Mouse (Mus musculus): Measurements from ENCODE around the gene Gm49378. TPM values are rescaled to one million over a fixed set of nuclear protein-coding genes. Genes with fewer than 3 reads are reported as not detected.
A peak's percentile ranks its signal among the peaks of the same experiment; 100 is the strongest.

Gm49378 gene
- polyA plus RNA-seq, 1 experiment from 2014 or later = 3.9 TPM

- Histone ChIP-seq H3K9ac (replicated peaks; ENCODE audit: low read depth, low read length) (no peak overlapping the region), H3K9me3 (ENCODE audit: control insufficient read depth, low read depth, low read length) (no peaks in the 10 kb centered on the region), H3K36me3 (ENCODE audit: control insufficient read depth, insufficient read depth, low read length) (no peaks in the 10 kb centered on the region), H3K4me1 (ENCODE audit: control insufficient read depth, insufficient read depth, low read length) (no peaks in the 10 kb centered on the region), H3K4me3 (ENCODE audit: low read depth, low read length) (no peak overlapping the region), H3K4me2 (replicated peaks; ENCODE audit: low read depth, low read length) (no peak overlapping the region), H3K27ac (ENCODE audit: low read length) (no peak overlapping the region), H3K27me3 (ENCODE audit: control insufficient read depth, insufficient read depth, low read length) (no peaks in the 10 kb centered on the region)
- no peak for ATAC-seq (ENCODE audit: insufficient number of reproducible peaks, insufficient read depth, low FRiP score, low read depth)
- 79% methylated on average over 2 of the region's 2 CpGs for WGBS
These were observed 20.9 kb downstream of the Gm49378 start for GRCm38 (mm10) chr14:55616844-55617243.

GRCm38 (mm10) chr14:55615876-55616275, 21.8 kb downstream of the Gm49378 start:
- WGBS = 48% methylated on average over 2 of the region's 2 CpGs

GRCm38 (mm10) chr14:55614565-55615178, 23.0 kb downstream of the Gm49378 start:
- H3K4me3 ChIP-seq (ENCODE audit: low read depth, low read length) = no peak overlapping the region
- no peaks in the 10 kb centered on the region for H3K27me3 ChIP-seq (ENCODE audit: control insufficient read depth, insufficient read depth, low read length)
- H3K27ac ChIP-seq (ENCODE audit: low read length) = no peak overlapping the region
- no peak for ATAC-seq (ENCODE audit: insufficient number of reproducible peaks, insufficient read depth, low FRiP score, low read depth)
- no peaks in the 10 kb centered on the region for H3K36me3 ChIP-seq (ENCODE audit: control insufficient read depth, insufficient read depth, low read length)
- 79% methylated on average over 7 of the region's 7 CpGs for WGBS
- no peaks in the 10 kb centered on the region for H3K9me3 ChIP-seq (ENCODE audit: control insufficient read depth, low read depth, low read length)
- H3K4me1 ChIP-seq (ENCODE audit: control insufficient read depth, insufficient read depth, low read length) = no peaks in the 10 kb centered on the region
- H3K9ac ChIP-seq (replicated peaks; ENCODE audit: low read depth, low read length) = no peak overlapping the region
- no peak overlapping the region for H3K4me2 ChIP-seq (replicated peaks; ENCODE audit: low read depth, low read length)

More at GRCm38 (mm10) chr14:55615876-55616275, 21.8 kb downstream of the Gm49378 start:
- ATAC-seq (ENCODE audit: insufficient number of reproducible peaks, insufficient read depth, low FRiP score, low read depth) = no peak
- no peak overlapping the region for H3K27ac ChIP-seq (ENCODE audit: low read length)
- no peak overlapping the region for H3K4me2 ChIP-seq (replicated peaks; ENCODE audit: low read depth, low read length)
- no peaks in the 10 kb centered on the region for H3K27me3 ChIP-seq (ENCODE audit: control insufficient read depth, insufficient read depth, low read length)
- no peaks in the 10 kb centered on the region for H3K36me3 ChIP-seq (ENCODE audit: control insufficient read depth, insufficient read depth, low read length)
- H3K4me3 ChIP-seq (ENCODE audit: low read depth, low read length) = no peak overlapping the region
- H3K9ac ChIP-seq (replicated peaks; ENCODE audit: low read depth, low read length) = no peak overlapping the region
- no peaks in the 10 kb centered on the region for H3K4me1 ChIP-seq (ENCODE audit: control insufficient read depth, insufficient read depth, low read length)
- H3K9me3 ChIP-seq (ENCODE audit: control insufficient read depth, low read depth, low read length) = no peaks in the 10 kb centered on the region

- H3K4me2 ChIP-seq (replicated peaks; ENCODE audit: low read depth, low read length) = no peak overlapping the region
- no peak overlapping the region for H3K27ac ChIP-seq (ENCODE audit: low read length)
- no peaks in the 10 kb centered on the region for H3K4me1 ChIP-seq (ENCODE audit: control insufficient read depth, insufficient read depth, low read length)
- no peak overlapping the region for H3K4me3 ChIP-seq (ENCODE audit: low read depth, low read length)
- peaks cover 1% of the 10 kb centered on the region; the same call in 1 of the 2 replicates for H3K36me3 ChIP-seq (ENCODE audit: control insufficient read depth, insufficient read depth, low read length)
- WGBS = 68% methylated on average over 6 of the region's 6 CpGs
- no peak for ATAC-seq (ENCODE audit: insufficient number of reproducible peaks, insufficient read depth, low FRiP score, low read depth)
- no peaks in the 10 kb centered on the region for H3K9me3 ChIP-seq (ENCODE audit: control insufficient read depth, low read depth, low read length)
- H3K9ac ChIP-seq (replicated peaks; ENCODE audit: low read depth, low read length) = no peak overlapping the region
- H3K27me3 ChIP-seq (ENCODE audit: control insufficient read depth, insufficient read depth, low read length) = no peaks in the 10 kb centered on the region
These were observed 24.3 kb downstream of the Gm49378 start for GRCm38 (mm10) chr14:55613346-55613745.

GRCm38 (mm10) chr14:55608339-55608738, 29.4 kb downstream of the Gm49378 start:
- no peaks in the 10 kb centered on the region for H3K9me3 ChIP-seq (ENCODE audit: control insufficient read depth, low read depth, low read length)
- H3K4me1 ChIP-seq (ENCODE audit: control insufficient read depth, insufficient read depth, low read length) = peaks cover 8% of the 10 kb centered on the region; the same call in 1 of the 2 replicates
- no peak overlapping the region for H3K4me3 ChIP-seq (ENCODE audit: low read depth, low read length)
- peaks cover 23% of the 10 kb centered on the region for H3K36me3 ChIP-seq (ENCODE audit: control insufficient read depth, insufficient read depth, low read length)
- 94% methylated on average over 6 of the region's 6 CpGs for WGBS
- H3K27ac ChIP-seq (ENCODE audit: low read length) = no peak overlapping the region
- no peak overlapping the region for H3K9ac ChIP-seq (replicated peaks; ENCODE audit: low read depth, low read length)
- no peaks in the 10 kb centered on the region for H3K27me3 ChIP-seq (ENCODE audit: control insufficient read depth, insufficient read depth, low read length)
- ATAC-seq (ENCODE audit: insufficient number of reproducible peaks, insufficient read depth, low FRiP score, low read depth) = no peak
- no peak overlapping the region for H3K4me2 ChIP-seq (replicated peaks; ENCODE audit: low read depth, low read length)

GRCm38 (mm10) chr14:55605743-55606459, 31.8 kb downstream of the Gm49378 start:
- 91% methylated on average over 16 of the region's 16 CpGs for WGBS
- Histone ChIP-seq H3K4me2 (replicated peaks; ENCODE audit: low read depth, low read length) (no peak overlapping the region), H3K9ac (replicated peaks; ENCODE audit: low read depth, low read length) (no peak overlapping the region), H3K4me3 (ENCODE audit: low read depth, low read length) (no peak overlapping the region), H3K36me3 (ENCODE audit: control insufficient read depth, insufficient read depth, low read length) (peaks cover 44% of the 10 kb centered on the region), H3K27me3 (ENCODE audit: control insufficient read depth, insufficient read depth, low read length) (no peaks in the 10 kb centered on the region), H3K9me3 (ENCODE audit: control insufficient read depth, low read depth, low read length) (no peaks in the 10 kb centered on the region), H3K27ac (ENCODE audit: low read length) (no peak overlapping the region), H3K4me1 (ENCODE audit: control insufficient read depth, insufficient read depth, low read length) (peaks cover 10% of the 10 kb centered on the region; the same call in 1 of the 2 replicates)
- no peak for ATAC-seq (ENCODE audit: insufficient number of reproducible peaks, insufficient read depth, low FRiP score, low read depth)

- 92% methylated on average over 11 of the region's 11 CpGs for WGBS
- H3K36me3 ChIP-seq (ENCODE audit: control insufficient read depth, insufficient read depth, low read length) = peaks cover 50% of the 10 kb centered on the region
- H3K4me3 ChIP-seq (ENCODE audit: low read depth, low read length) = no peak overlapping the region
- no peak overlapping the region for H3K27ac ChIP-seq (ENCODE audit: low read length)
- H3K27me3 ChIP-seq (ENCODE audit: control insufficient read depth, insufficient read depth, low read length) = no peaks in the 10 kb centered on the region
- 0 out of 2 replicates have a peak overlapping the region, but pooled peaks have one; percentile 11 for H3K9ac ChIP-seq (replicated peaks; ENCODE audit: low read depth, low read length)
- H3K4me2 ChIP-seq (replicated peaks; ENCODE audit: low read depth, low read length) = no peak overlapping the region; the same call in 1 of the 2 replicates
- peaks cover 10% of the 10 kb centered on the region; the same call in 1 of the 2 replicates for H3K4me1 ChIP-seq (ENCODE audit: control insufficient read depth, insufficient read depth, low read length)
- H3K9me3 ChIP-seq (ENCODE audit: control insufficient read depth, low read depth, low read length) = no peaks in the 10 kb centered on the region
- no peak for ATAC-seq (ENCODE audit: insufficient number of reproducible peaks, insufficient read depth, low FRiP score, low read depth)
These were observed 32.9 kb downstream of the Gm49378 start for GRCm38 (mm10) chr14:55604823-55605222.

GRCm38 (mm10) chr14:55603633-55604576, 33.8 kb downstream of the Gm49378 start:
- H3K4me1 ChIP-seq (ENCODE audit: control insufficient read depth, insufficient read depth, low read length) = peaks cover 10% of the 10 kb centered on the region; the same call in 1 of the 2 replicates
- H3K4me3 ChIP-seq (ENCODE audit: low read depth, low read length) = peak overlapping the region; percentile 29
- peak; percentile 93 for ATAC-seq (ENCODE audit: insufficient number of reproducible peaks, insufficient read depth, low FRiP score, low read depth)
- peak overlapping the region; percentile 79 for H3K27ac ChIP-seq (ENCODE audit: low read length)
- peak overlapping the region; percentile 49 for H3K4me2 ChIP-seq (replicated peaks; ENCODE audit: low read depth, low read length)
- no peaks in the 10 kb centered on the region for H3K27me3 ChIP-seq (ENCODE audit: control insufficient read depth, insufficient read depth, low read length)
- WGBS = 12% methylated on average over 19 of the region's 19 CpGs
- peaks cover 56% of the 10 kb centered on the region for H3K36me3 ChIP-seq (ENCODE audit: control insufficient read depth, insufficient read depth, low read length)
- H3K9ac ChIP-seq (replicated peaks; ENCODE audit: low read depth, low read length) = 0 out of 2 replicates have a peak overlapping the region, but pooled peaks have one; percentile 11
- no peaks in the 10 kb centered on the region for H3K9me3 ChIP-seq (ENCODE audit: control insufficient read depth, low read depth, low read length)

Measured in stomach, embryonic 14.5 days (tissue).